Mouse (Mus musculus) stomach, embryonic 16.5 days (tissue): ENCODE measurements around the gene Galns. TPM values are rescaled to one million over a fixed set of nuclear protein-coding genes. Genes with fewer than 3 reads are reported as not detected.

ENCODE experiments used
- ATAC-seq: fragments of 200-750 bp; cut with Nextera tagmentation; 2 replicates; pipeline ENCODE4 v1.8.0; 2017; ENCODE audit warnings: moderate number of reproducible peaks, moderate TSS enrichment; ENCODE audit not compliant: insufficient read depth, low FRiP score
- H3K27ac ChIP-seq: fragments of 300-500 bp; sonication (generic); 2 replicates; pipeline ENCODE4 v1.5.1; 2014; ENCODE audit warnings: low read length
- H3K27me3 ChIP-seq: fragments of 300-500 bp; sonication (generic); 2 replicates; pipeline ENCODE4 v1.6.1; 2014; ENCODE audit warnings: low read length, control low read depth, mixed read lengths; ENCODE audit not compliant: control insufficient read depth, insufficient read depth
- H3K36me3 ChIP-seq: fragments of 300-500 bp; sonication (generic); 2 replicates; pipeline ENCODE4 v1.6.1; 2014; ENCODE audit warnings: low read length; ENCODE audit not compliant: control insufficient read depth, insufficient read depth
- H3K4me1 ChIP-seq: fragments of 300-500 bp; sonication (generic); 2 replicates; pipeline ENCODE4 v1.6.1; 2014; ENCODE audit warnings: low read length, control low read depth, mixed read lengths; ENCODE audit not compliant: control insufficient read depth, insufficient read depth
- H3K4me2 ChIP-seq: fragments of 300-500 bp; sonication (generic); 2 replicates; pipeline ENCODE4 v1.6.1; 2014; ENCODE audit warnings: low read depth, low read length, mixed read lengths
- H3K4me3 ChIP-seq: fragments of 300-500 bp; sonication (generic); replicated peaks from 2 replicates; pipeline ENCODE4 v1.5.1; 2014; ENCODE audit warnings: mild to moderate bottlenecking, low read length
- H3K9ac ChIP-seq: fragments of 300-500 bp; sonication (generic); 2 replicates; pipeline ENCODE4 v1.6.1; 2014; ENCODE audit warnings: low read length
- H3K9me3 ChIP-seq: fragments of 300-500 bp; sonication (generic); replicated peaks from 2 replicates; pipeline ENCODE4 v1.6.1; 2016; ENCODE audit warnings: low read length, control low read depth; ENCODE audit not compliant: control insufficient read depth
- WGBS: fragments of 180-500 bp; shearing (Covaris S2); extraction: QIAGEN DNeasy Blood & Tissue Kit; methylation state at CpG from one replicate; pipeline ENCODE4 v1.1.7; 2014; 5-methylcytosine and 5-hydroxymethylcytosine counted together
- polyA plus RNA-seq: library from polyadenylated mRNA; unstranded; fragments of >200 nt; fragmentation: Nextera tagmentation; extraction: Ambion mirVana; gene quantifications from 2 replicates; pipeline ENCODE4 v1.2.1, GENCODE M21; 2015

Gene Galns
- polyA plus RNA-seq, 1 experiment from 2014 or later = 14.8 TPM

GRCm38 (mm10) chr8:122586171-122586570, 25.1 kb downstream of the Galns start:
- WGBS = 71% methylated on average over 7 of the region's 7 CpGs
- H3K4me2 ChIP-seq = no peak overlapping the region

GRCm38 (mm10) chr8:122585411-122585891, 25.8 kb downstream of the Galns start:
- Histone ChIP-seq H3K27ac (peak overlapping the region; percentile 45; the same call in 1 of the 2 replicates), H3K9me3 (no peaks in the 10 kb centered on the region), H3K4me2 (no peak overlapping the region), H3K9ac (peak overlapping the region; percentile 33), H3K27me3 (no peaks in the 10 kb centered on the region), H3K36me3 (no peaks in the 10 kb centered on the region), H3K4me3 (no peak overlapping the region), H3K4me1 (no peaks in the 10 kb centered on the region; the same call in 1 of the 2 replicates)
- 31% methylated on average over 14 of the region's 14 CpGs for WGBS
- peak; percentile 51; the same call in 1 of the 2 replicates for ATAC-seq

More at GRCm38 (mm10) chr8:122586171-122586570, 25.1 kb downstream of the Galns start:
- no peak overlapping the region for H3K4me3 ChIP-seq
- 0 out of 2 replicates have a peak overlapping the region, but pooled peaks have one; percentile 23 for H3K27ac ChIP-seq
- ATAC-seq = no peak
- H3K27me3 ChIP-seq = no peaks in the 10 kb centered on the region
- H3K9ac ChIP-seq = no peak overlapping the region
- no peaks in the 10 kb centered on the region for H3K9me3 ChIP-seq
- no peaks in the 10 kb centered on the region; the same call in 1 of the 2 replicates for H3K4me1 ChIP-seq
- no peaks in the 10 kb centered on the region for H3K36me3 ChIP-seq

- H3K9ac ChIP-seq = peak overlapping the region; percentile 33; the same call in 1 of the 2 replicates
- no peaks in the 10 kb centered on the region for H3K27me3 ChIP-seq
- WGBS = 80% methylated on average over 9 of the region's 9 CpGs
- no peaks in the 10 kb centered on the region for H3K9me3 ChIP-seq
- H3K4me2 ChIP-seq = no peak overlapping the region
- peaks cover under 1% of the 10 kb centered on the region; the same call in 1 of the 2 replicates for H3K4me1 ChIP-seq
- H3K4me3 ChIP-seq = no peak overlapping the region
- H3K36me3 ChIP-seq = no peaks in the 10 kb centered on the region
- H3K27ac ChIP-seq = peak overlapping the region; percentile 45; the same call in 1 of the 2 replicates
- ATAC-seq = no peak
Measured at GRCm38 (mm10) chr8:122584981-122585380, 26.3 kb downstream of the Galns start.

GRCm38 (mm10) chr8:122580926-122581325, 30.3 kb downstream of the Galns start:
- Histone ChIP-seq H3K27me3 (no peaks in the 10 kb centered on the region), H3K36me3 (no peaks in the 10 kb centered on the region), H3K4me2 (no peak overlapping the region), H3K4me3 (no peak overlapping the region), H3K9me3 (no peaks in the 10 kb centered on the region), H3K9ac (no peak overlapping the region), H3K27ac (no peak overlapping the region), H3K4me1 (peaks cover 19% of the 10 kb centered on the region)
- 36% methylated on average over 15 of the region's 15 CpGs for WGBS
- no peak for ATAC-seq

- WGBS = 41% methylated on average over 7 of the region's 7 CpGs
- peaks cover 34% of the 10 kb centered on the region for H3K4me1 ChIP-seq
- no peak for ATAC-seq
- H3K9ac ChIP-seq = peak overlapping the region; percentile 35
- no peak overlapping the region for H3K27ac ChIP-seq
- H3K4me2 ChIP-seq = no peak overlapping the region
- H3K4me3 ChIP-seq = no peak overlapping the region
- no peaks in the 10 kb centered on the region for H3K36me3 ChIP-seq
- no peaks in the 10 kb centered on the region for H3K9me3 ChIP-seq
- no peaks in the 10 kb centered on the region for H3K27me3 ChIP-seq
Measured at GRCm38 (mm10) chr8:122579196-122579595, 32.1 kb downstream of the Galns start.

- no peaks in the 10 kb centered on the region for H3K9me3 ChIP-seq
- peaks cover 7% of the 10 kb centered on the region; the same call in 1 of the 2 replicates for H3K36me3 ChIP-seq
- 19% methylated on average over 10 of the region's 10 CpGs for WGBS
- no peak overlapping the region; the same call in 1 of the 2 replicates for H3K27ac ChIP-seq
- peak overlapping the region; percentile 62 for H3K9ac ChIP-seq
- peaks cover 34% of the 10 kb centered on the region for H3K4me1 ChIP-seq
- no peaks in the 10 kb centered on the region for H3K27me3 ChIP-seq
- peak overlapping the region; percentile 91 for H3K4me2 ChIP-seq
- ATAC-seq = no peak
- peak overlapping the region; percentile 70 for H3K4me3 ChIP-seq
Measured at GRCm38 (mm10) chr8:122577116-122577515, 34.1 kb downstream of the Galns start.

GRCm38 (mm10) chr8:122576648-122577022, 34.6 kb downstream of the Galns start, which contains the start of gene Aprt:
Aprt (minus strand) TSS chr8:122576909.
- peak within 1 kb of the TSS; percentile 91 for H3K4me2 ChIP-seq
- H3K36me3 ChIP-seq = peaks cover 12% of the 10 kb centered on the region
- H3K4me1 ChIP-seq = peaks cover 34% of the 10 kb centered on the region
- H3K4me3 ChIP-seq = peak within 1 kb of the TSS; percentile 70
- H3K9me3 ChIP-seq = no peaks in the 10 kb centered on the region
- peak within 1 kb of the TSS; percentile 88 for H3K9ac ChIP-seq
- no peaks in the 10 kb centered on the region for H3K27me3 ChIP-seq
- peak within 1 kb of the TSS; percentile 82 for H3K27ac ChIP-seq
- WGBS = under 1% methylated on average over 39 of the region's 39 CpGs
- peak; percentile 93 for ATAC-seq

GRCm38 (mm10) chr8:122575735-122576647, 35.3 kb downstream of the Galns start:
- Histone ChIP-seq H3K27ac (peak overlapping the region; percentile 82), H3K4me3 (peak overlapping the region; percentile 70), H3K36me3 (peaks cover 16% of the 10 kb centered on the region), H3K4me1 (peaks cover 34% of the 10 kb centered on the region), H3K9me3 (no peaks in the 10 kb centered on the region), H3K9ac (peak overlapping the region; percentile 88), H3K27me3 (no peaks in the 10 kb centered on the region), H3K4me2 (peak overlapping the region; percentile 91)
- peak; percentile 14; the same call in 1 of the 2 replicates for ATAC-seq
- 14% methylated on average over 21 of the region's 21 CpGs for WGBS

- H3K9me3 ChIP-seq = no peaks in the 10 kb centered on the region
- H3K4me2 ChIP-seq = peak overlapping the region; percentile 91
- peak overlapping the region; percentile 82 for H3K27ac ChIP-seq
- H3K4me3 ChIP-seq = peak overlapping the region; percentile 70
- H3K9ac ChIP-seq = peak overlapping the region; percentile 88
- peaks cover 18% of the 10 kb centered on the region for H3K36me3 ChIP-seq
- peaks cover 34% of the 10 kb centered on the region for H3K4me1 ChIP-seq
- WGBS = 53% methylated on average over 8 of the region's 8 CpGs
- no peaks in the 10 kb centered on the region for H3K27me3 ChIP-seq
- ATAC-seq = no peak
Measured at GRCm38 (mm10) chr8:122575286-122575685, 36.0 kb downstream of the Galns start.
